Mouse (Mus musculus): ENCODE measurements around the gene Cdkn2c. TPM values are rescaled to one million over a fixed set of nuclear protein-coding genes. Genes with fewer than 3 reads are reported as not detected.
A peak's percentile ranks its signal among the peaks of the same experiment; 100 is the strongest.

Gene Cdkn2c
- polyA plus RNA-seq, 1 experiment from 2014 or later, result 16.0 TPM

DNA sequence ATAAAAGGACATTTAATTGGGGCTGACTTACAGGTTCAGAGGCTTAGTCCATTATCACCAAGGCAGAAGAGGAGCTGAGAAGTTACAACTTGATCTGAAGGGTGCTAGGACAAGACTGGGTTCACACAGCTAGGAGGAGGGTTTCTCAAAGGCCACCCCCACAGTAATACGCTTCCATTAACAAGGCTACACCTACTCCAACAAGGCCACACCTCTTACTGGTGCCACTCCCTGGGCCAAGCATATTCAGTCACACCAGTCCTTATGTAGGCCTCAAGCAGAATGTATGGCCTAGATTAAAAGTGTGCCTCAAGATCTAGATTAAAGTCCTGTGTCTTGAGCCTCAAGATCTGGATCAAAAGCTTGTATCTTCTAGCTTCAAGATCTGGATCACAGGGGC, 5.0 kb upstream of the Cdkn2c start:
- no peak overlapping the region for H3K4me3 ChIP-seq (ENCODE audit: low read length)

DNA sequence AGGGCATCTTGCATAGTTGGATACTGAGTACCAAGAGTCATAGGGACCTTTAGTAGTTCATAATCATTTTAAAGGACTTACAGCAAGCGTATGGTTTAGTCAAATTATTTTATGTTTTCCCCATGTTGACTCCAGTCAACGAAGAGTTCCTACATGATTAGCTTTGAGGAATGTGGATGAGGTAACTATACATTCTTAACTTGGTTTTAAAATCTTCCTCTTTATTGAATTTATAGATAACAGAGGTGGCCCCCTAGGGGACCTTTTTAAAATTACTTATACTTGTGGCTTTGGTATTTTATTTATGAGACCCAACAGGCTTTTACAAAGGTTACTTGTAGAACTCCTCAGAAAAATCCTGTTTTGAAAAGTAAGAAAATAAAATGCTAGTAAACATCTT, 3.2 kb upstream of the Cdkn2c start:
- H3K36me3 ChIP-seq (ENCODE audit: control insufficient read depth, insufficient read depth, low read length), result no peaks in the 10 kb centered on the region
- H3K4me2 ChIP-seq (ENCODE audit: low read depth, low read length), result no peak overlapping the region
- ATAC-seq (ENCODE audit: low read depth), result no peak
- H3K4me1 ChIP-seq (replicated peaks; ENCODE audit: control insufficient read depth, insufficient read depth, low read length), result peaks cover 3% of the 10 kb centered on the region; the same call in 1 of the 2 replicates
- no peaks in the 10 kb centered on the region for H3K27me3 ChIP-seq (ENCODE audit: control insufficient read depth, insufficient read depth, low read depth, low read length)
- H3K4me3 ChIP-seq (ENCODE audit: low read length), result no peak overlapping the region
- H3K27ac ChIP-seq (ENCODE audit: low read length), result no peak overlapping the region
- no peak overlapping the region for H3K9ac ChIP-seq (ENCODE audit: low read length)
- no peaks in the 10 kb centered on the region for H3K9me3 ChIP-seq (ENCODE audit: control insufficient read depth, low read length)
- 53% methylated on average over 2 of the region's 2 CpGs for WGBS

More for the DNA sequence above, 5.0 kb upstream of the Cdkn2c start:
- WGBS, result 67% methylated on average over 1 of the region's 1 CpGs
- no peaks in the 10 kb centered on the region for H3K27me3 ChIP-seq (ENCODE audit: control insufficient read depth, insufficient read depth, low read depth, low read length)
- no peak overlapping the region for H3K9ac ChIP-seq (ENCODE audit: low read length)
- no peak overlapping the region for H3K27ac ChIP-seq (ENCODE audit: low read length)
- no peak overlapping the region for H3K4me2 ChIP-seq (ENCODE audit: low read depth, low read length)
- H3K4me1 ChIP-seq (replicated peaks; ENCODE audit: control insufficient read depth, insufficient read depth, low read length), result peaks cover 3% of the 10 kb centered on the region; the same call in 1 of the 2 replicates
- no peaks in the 10 kb centered on the region for H3K36me3 ChIP-seq (ENCODE audit: control insufficient read depth, insufficient read depth, low read length)
- H3K9me3 ChIP-seq (ENCODE audit: control insufficient read depth, low read length), result no peaks in the 10 kb centered on the region
- ATAC-seq (ENCODE audit: low read depth), result no peak

DNA sequence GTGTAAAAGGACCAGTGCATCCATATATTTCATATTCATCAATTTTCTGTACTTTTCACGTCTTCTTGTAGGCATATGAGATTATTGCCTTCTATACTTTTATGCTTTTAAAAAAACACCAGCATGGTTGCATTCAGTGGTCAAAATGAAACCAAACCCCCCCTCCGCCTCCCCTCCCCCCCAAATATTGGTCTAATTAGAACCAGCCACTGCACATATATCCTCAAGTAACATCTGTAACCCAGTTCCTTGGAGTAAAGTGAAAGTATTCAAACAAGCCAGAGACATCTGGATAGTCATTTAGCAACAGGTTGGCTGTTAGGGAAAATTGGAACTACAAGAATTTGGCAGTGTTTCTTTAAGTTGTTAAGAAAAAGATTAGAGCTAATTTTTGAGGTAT, 529 bp upstream of the Cdkn2c start:
- Histone ChIP-seq H3K36me3 (ENCODE audit: control insufficient read depth, insufficient read depth, low read length) (no peaks in the 10 kb centered on the region), H3K4me3 (ENCODE audit: low read length) (peak overlapping the region; percentile 79), H3K27ac (ENCODE audit: low read length) (no peak overlapping the region; the same call in 1 of the 2 replicates), H3K9ac (ENCODE audit: low read length) (peak overlapping the region; percentile 95), H3K4me1 (replicated peaks; ENCODE audit: control insufficient read depth, insufficient read depth, low read length) (peaks cover 10% of the 10 kb centered on the region), H3K27me3 (ENCODE audit: control insufficient read depth, insufficient read depth, low read depth, low read length) (peaks cover under 1% of the 10 kb centered on the region; the same call in 1 of the 2 replicates), H3K9me3 (ENCODE audit: control insufficient read depth, low read length) (no peaks in the 10 kb centered on the region), H3K4me2 (ENCODE audit: low read depth, low read length) (peak overlapping the region; percentile 75)
- no peak for ATAC-seq (ENCODE audit: low read depth)
- WGBS, result 56% methylated on average over 2 of the region's 2 CpGs

DNA sequence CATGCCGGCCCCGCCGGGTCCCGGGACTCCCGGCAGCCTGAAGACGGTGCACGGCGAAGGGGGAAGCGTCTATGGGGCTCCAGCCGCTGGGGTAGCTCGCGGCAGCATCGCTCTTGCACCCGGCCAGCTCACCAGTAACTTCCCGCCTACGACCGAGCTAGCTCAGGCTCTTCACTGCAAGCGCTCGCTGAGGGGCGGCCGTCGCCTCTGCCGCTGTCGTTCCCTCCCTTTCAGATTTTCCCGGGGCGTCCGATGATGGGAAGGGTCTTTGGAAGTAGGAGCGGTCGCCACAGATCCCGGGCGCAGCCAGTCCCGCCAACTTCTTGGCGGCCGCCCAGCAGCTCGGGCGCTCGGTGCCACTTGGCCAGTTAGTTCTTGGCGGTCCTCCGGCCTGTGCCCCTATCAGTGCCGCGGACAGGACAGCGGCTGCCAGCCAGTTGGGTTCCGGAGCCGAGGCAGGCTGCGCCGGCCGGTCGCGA, 968 bp downstream of the Cdkn2c start:
- peaks cover 10% of the 10 kb centered on the region for H3K4me1 ChIP-seq (replicated peaks; ENCODE audit: control insufficient read depth, insufficient read depth, low read length)
- peak overlapping the region; percentile 72 for H3K4me2 ChIP-seq (ENCODE audit: low read depth, low read length)
- H3K9me3 ChIP-seq (ENCODE audit: control insufficient read depth, low read length), result no peaks in the 10 kb centered on the region
- peak; percentile 41 for ATAC-seq (ENCODE audit: low read depth)
- peak overlapping the region; percentile 79 for H3K4me3 ChIP-seq (ENCODE audit: low read length)
- peak overlapping the region; percentile 79 for H3K9ac ChIP-seq (ENCODE audit: low read length)
- peak overlapping the region; percentile 87 for H3K27ac ChIP-seq (ENCODE audit: low read length)
- under 1% methylated on average over 46 of the region's 49 CpGs for WGBS
- no peaks in the 10 kb centered on the region for H3K36me3 ChIP-seq (ENCODE audit: control insufficient read depth, insufficient read depth, low read length)
- peaks cover 12% of the 10 kb centered on the region for H3K27me3 ChIP-seq (ENCODE audit: control insufficient read depth, insufficient read depth, low read depth, low read length)

DNA sequence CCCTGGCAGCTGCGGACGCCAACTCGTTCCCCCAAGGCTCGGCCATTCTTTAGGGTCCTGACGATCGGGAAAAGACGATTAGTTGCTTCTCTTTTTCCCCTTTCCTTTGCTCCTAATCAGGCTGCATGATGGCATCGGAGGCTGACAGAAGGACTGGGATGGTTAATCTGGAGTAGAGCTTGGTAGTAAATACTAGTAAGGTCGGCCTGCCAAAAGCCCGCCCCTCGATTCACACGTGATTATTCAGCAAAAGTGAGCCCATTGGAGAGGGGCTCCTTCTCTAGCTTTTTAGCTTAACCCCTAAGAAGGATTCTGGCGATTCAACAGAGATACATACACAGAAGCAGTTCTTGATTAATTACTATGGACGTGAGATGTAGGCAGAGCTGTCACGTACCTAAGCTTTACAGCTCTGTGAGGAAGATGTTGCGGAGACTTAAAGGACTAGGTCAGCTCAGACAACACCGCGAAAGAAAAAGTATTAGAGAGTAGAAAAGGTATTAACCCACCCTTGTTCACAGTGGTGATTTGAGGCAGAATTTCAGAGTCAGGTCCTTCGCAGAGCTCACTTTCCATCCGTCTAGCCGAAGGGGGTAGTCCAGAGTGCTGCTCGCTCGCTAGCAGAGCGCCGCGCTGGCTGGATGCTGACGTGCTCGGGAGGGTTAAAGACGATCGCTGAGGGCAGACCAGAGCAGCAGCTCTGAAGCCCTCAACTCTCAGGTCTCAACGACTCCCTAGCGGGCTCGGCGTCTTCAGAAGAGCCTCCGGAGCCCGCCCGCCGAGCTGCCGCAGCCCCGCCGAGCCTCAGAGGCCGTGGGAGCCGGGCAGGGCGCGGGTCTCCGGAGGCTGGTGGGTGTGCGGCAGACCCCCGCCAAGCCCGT, 1.6 kb downstream of the Cdkn2c start:
- 0% methylated on average over 45 of the region's 49 CpGs for WGBS
- peak overlapping the region; percentile 79 for H3K9ac ChIP-seq (ENCODE audit: low read length)
- peaks cover 10% of the 10 kb centered on the region for H3K4me1 ChIP-seq (replicated peaks; ENCODE audit: control insufficient read depth, insufficient read depth, low read length)
- no peaks in the 10 kb centered on the region for H3K36me3 ChIP-seq (ENCODE audit: control insufficient read depth, insufficient read depth, low read length)
- peak; percentile 46 for ATAC-seq (ENCODE audit: low read depth)
- no peaks in the 10 kb centered on the region for H3K9me3 ChIP-seq (ENCODE audit: control insufficient read depth, low read length)
- peak overlapping the region; percentile 72 for H3K4me2 ChIP-seq (ENCODE audit: low read depth, low read length)
- H3K27ac ChIP-seq (ENCODE audit: low read length), result peak overlapping the region; percentile 87
- peak overlapping the region; percentile 79 for H3K4me3 ChIP-seq (ENCODE audit: low read length)
- H3K27me3 ChIP-seq (ENCODE audit: control insufficient read depth, insufficient read depth, low read depth, low read length), result peaks cover 16% of the 10 kb centered on the region

DNA sequence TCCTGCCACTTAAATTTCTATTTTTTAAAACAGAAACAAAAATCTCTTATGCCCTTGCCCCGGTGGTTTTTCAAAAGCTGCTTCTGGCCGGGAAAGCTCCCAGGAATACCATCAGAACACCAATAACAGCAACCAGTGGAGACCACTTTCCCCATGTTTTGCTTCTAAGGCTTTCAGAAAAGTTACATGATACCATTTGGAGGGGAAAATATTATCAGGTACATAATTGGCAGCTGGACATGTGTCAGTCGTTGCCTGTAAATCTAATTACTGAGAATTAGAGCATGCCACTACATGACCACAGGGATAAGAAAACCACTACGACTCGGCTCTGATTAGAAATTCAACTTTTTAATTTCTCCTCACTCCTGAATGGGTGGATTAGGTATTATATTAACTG, 2.9 kb downstream of the Cdkn2c start:
- Histone ChIP-seq H3K4me1 (replicated peaks; ENCODE audit: control insufficient read depth, insufficient read depth, low read length) (peaks cover 10% of the 10 kb centered on the region), H3K27me3 (ENCODE audit: control insufficient read depth, insufficient read depth, low read depth, low read length) (peaks cover 24% of the 10 kb centered on the region), H3K9ac (ENCODE audit: low read length) (no peak overlapping the region), H3K36me3 (ENCODE audit: control insufficient read depth, insufficient read depth, low read length) (no peaks in the 10 kb centered on the region), H3K9me3 (ENCODE audit: control insufficient read depth, low read length) (no peaks in the 10 kb centered on the region), H3K27ac (ENCODE audit: low read length) (no peak overlapping the region), H3K4me2 (ENCODE audit: low read depth, low read length) (peak overlapping the region; percentile 72), H3K4me3 (ENCODE audit: low read length) (peak overlapping the region; percentile 79)
- 26% methylated on average over 5 of the region's 5 CpGs for WGBS
- no peak for ATAC-seq (ENCODE audit: low read depth)

DNA sequence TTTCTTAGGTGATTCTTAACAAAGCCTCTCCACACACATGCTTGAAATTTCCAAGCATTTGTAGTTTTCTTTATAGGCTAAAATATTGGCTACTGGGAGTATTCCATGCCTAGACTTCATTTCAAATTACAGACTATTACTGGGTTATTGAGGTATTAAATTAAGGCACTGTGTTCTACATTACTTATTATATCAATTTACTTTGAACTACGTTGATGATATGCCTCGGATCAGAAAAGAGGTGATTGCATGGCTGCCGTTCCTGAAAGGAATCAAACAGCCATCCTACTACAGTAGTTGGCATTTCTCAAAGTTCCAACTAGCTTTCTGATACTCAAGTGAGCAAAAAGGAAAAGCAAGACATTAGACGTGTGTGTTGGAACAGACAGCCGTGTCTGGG, 4.7 kb downstream of the Cdkn2c start:
- Histone ChIP-seq H3K4me2 (ENCODE audit: low read depth, low read length) (no peak overlapping the region), H3K9ac (ENCODE audit: low read length) (no peak overlapping the region), H3K27ac (ENCODE audit: low read length) (no peak overlapping the region), H3K36me3 (ENCODE audit: control insufficient read depth, insufficient read depth, low read length) (no peaks in the 10 kb centered on the region), H3K4me1 (replicated peaks; ENCODE audit: control insufficient read depth, insufficient read depth, low read length) (peaks cover 15% of the 10 kb centered on the region), H3K27me3 (ENCODE audit: control insufficient read depth, insufficient read depth, low read depth, low read length) (peaks cover 38% of the 10 kb centered on the region), H3K9me3 (ENCODE audit: control insufficient read depth, low read length) (no peaks in the 10 kb centered on the region), H3K4me3 (ENCODE audit: low read length) (no peak overlapping the region)
- ATAC-seq (ENCODE audit: low read depth), result no peak
- 37% methylated on average over 5 of the region's 5 CpGs for WGBS

DNA sequence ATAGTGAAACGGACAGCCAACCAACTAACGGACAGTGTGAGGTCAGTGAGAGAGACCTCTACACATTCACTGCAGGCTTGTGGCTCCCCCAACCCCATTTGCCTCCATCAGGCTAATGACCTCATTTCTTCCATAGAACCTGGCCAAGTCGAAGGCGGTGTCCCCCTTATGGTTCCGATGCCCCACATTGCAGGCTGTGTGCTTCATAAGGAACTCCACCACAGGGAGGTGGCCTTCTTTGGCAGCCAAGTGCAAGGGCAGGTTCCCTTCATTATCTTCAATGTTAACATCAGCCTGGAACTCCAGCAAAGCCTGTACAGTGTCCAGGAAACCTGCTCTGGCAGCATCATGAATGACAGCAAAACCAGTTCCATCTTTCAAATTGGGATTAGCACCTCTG, 5.8 kb downstream of the Cdkn2c start:
- Histone ChIP-seq H3K27me3 (ENCODE audit: control insufficient read depth, insufficient read depth, low read depth, low read length) (peaks cover 44% of the 10 kb centered on the region), H3K9ac (ENCODE audit: low read length) (no peak overlapping the region), H3K27ac (ENCODE audit: low read length) (no peak overlapping the region), H3K4me3 (ENCODE audit: low read length) (no peak overlapping the region), H3K36me3 (ENCODE audit: control insufficient read depth, insufficient read depth, low read length) (no peaks in the 10 kb centered on the region), H3K4me2 (ENCODE audit: low read depth, low read length) (no peak overlapping the region), H3K4me1 (replicated peaks; ENCODE audit: control insufficient read depth, insufficient read depth, low read length) (peaks cover 16% of the 10 kb centered on the region), H3K9me3 (ENCODE audit: control insufficient read depth, low read length) (no peaks in the 10 kb centered on the region)
- WGBS, result 52% methylated on average over 5 of the region's 5 CpGs
- no peak for ATAC-seq (ENCODE audit: low read depth)

DNA sequence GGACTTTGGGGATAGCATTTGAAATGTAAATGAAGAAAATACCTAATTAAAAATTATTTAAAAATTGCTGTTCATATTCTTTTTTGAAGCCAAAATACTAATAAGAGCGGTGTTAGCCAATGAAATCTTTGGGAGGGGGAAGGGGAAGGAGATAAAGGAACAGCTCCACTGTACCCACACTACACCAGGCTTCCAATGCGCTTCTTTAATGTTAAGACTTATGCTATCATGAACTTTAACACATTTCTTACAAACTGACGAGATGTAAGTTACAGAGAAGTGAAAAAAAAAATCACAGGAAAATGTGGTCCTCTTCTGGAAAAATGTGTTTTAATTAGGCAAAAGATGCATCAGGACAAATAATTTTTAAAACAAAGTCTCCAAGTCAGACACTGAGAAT, 6.4 kb downstream of the Cdkn2c start:
- Histone ChIP-seq H3K9me3 (ENCODE audit: control insufficient read depth, low read length) (no peaks in the 10 kb centered on the region), H3K27me3 (ENCODE audit: control insufficient read depth, insufficient read depth, low read depth, low read length) (peaks cover 46% of the 10 kb centered on the region)
- WGBS, result 57% methylated on average over 3 of the region's 3 CpGs

More for the DNA sequence above, 6.4 kb downstream of the Cdkn2c start:
- Histone ChIP-seq H3K9ac (ENCODE audit: low read length) (no peak overlapping the region), H3K4me2 (ENCODE audit: low read depth, low read length) (no peak overlapping the region), H3K4me1 (replicated peaks; ENCODE audit: control insufficient read depth, insufficient read depth, low read length) (peaks cover 16% of the 10 kb centered on the region), H3K27ac (ENCODE audit: low read length) (no peak overlapping the region), H3K4me3 (ENCODE audit: low read length) (no peak overlapping the region), H3K36me3 (ENCODE audit: control insufficient read depth, insufficient read depth, low read length) (no peaks in the 10 kb centered on the region)
- ATAC-seq (ENCODE audit: low read depth), result no peak

Data from lung, embryonic 16.5 days (tissue).